Mouse (Mus musculus) cerebellum, postnatal 10 days (tissue): Measurements from ENCODE around the gene Pon1.

Experiments
- DNase-seq, 2 experiments: peaks; one replicate each; pipeline ENCODE4 v3.0.0; 2021; ENCODE audit warnings: mixed read lengths in 2 of 2

Pon1 gene

GRCm38 (mm10) chr6:5120229-5120628 lies 73.5 kb downstream of the Pon1 start:
- DNase-seq: peak; percentile 42 to 48

GRCm38 (mm10) chr6:5119181-5119910 lies 74.4 kb downstream of the Pon1 start:
- DNase-seq: no peak
